Mouse (Mus musculus) heart, postnatal 0 days (tissue): ENCODE measurements around the gene Chrna3. TPM values are rescaled to one million over a fixed set of nuclear protein-coding genes. Genes with fewer than 3 reads are reported as not detected.

Source experiments
- ATAC-seq: fragments of 200-750 bp; cut with Nextera tagmentation; 2 replicates; pipeline ENCODE4 v1.8.0; 2017; ENCODE audit warnings: low read depth, moderate number of reproducible peaks, moderate library complexity; ENCODE audit not compliant: insufficient read depth
- DNase-seq: peaks from one replicate; pipeline ENCODE4 v3.0.0-alpha.2; 2016; ENCODE audit warnings: low spot score
- H3K27ac ChIP-seq: fragments of 300-500 bp; sonication (generic); 2 replicates; pipeline ENCODE4 v1.5.1; 2014; ENCODE audit warnings: low read depth, mild to moderate bottlenecking
- H3K27me3 ChIP-seq: fragments of 300-500 bp; sonication (generic); 2 replicates; pipeline ENCODE4 v1.6.1; 2014; ENCODE audit warnings: low read length, mixed read lengths; ENCODE audit not compliant: control insufficient read depth, insufficient read depth
- H3K36me3 ChIP-seq: fragments of 300-500 bp; sonication (generic); replicated peaks from 2 replicates; pipeline ENCODE4 v1.6.1; 2014; ENCODE audit warnings: low read length, mixed read lengths; ENCODE audit not compliant: control insufficient read depth, insufficient read depth
- H3K4me1 ChIP-seq: fragments of 300-500 bp; sonication (generic); 2 replicates; pipeline ENCODE4 v1.6.1; 2014; ENCODE audit warnings: antibody characterized with exemption; ENCODE audit not compliant: control insufficient read depth, insufficient read depth
- H3K4me2 ChIP-seq: fragments of 300-500 bp; sonication (generic); 2 replicates; pipeline ENCODE4 v1.6.1; 2014; ENCODE audit warnings: low read depth, mild to moderate bottlenecking, low read length, moderate library complexity
- H3K4me3 ChIP-seq: fragments of 300-500 bp; sonication (generic); 2 replicates; pipeline ENCODE4 v1.5.1; 2014; ENCODE audit warnings: low read depth, low read length
- H3K9ac ChIP-seq: fragments of 300-500 bp; sonication (generic); replicated peaks from 2 replicates; pipeline ENCODE4 v1.6.1; 2014; ENCODE audit warnings: low read depth, low read length, mixed read lengths
- H3K9me3 ChIP-seq: fragments of 300-500 bp; sonication (generic); replicated peaks from 2 replicates; pipeline ENCODE4 v1.6.1; 2016; ENCODE audit warnings: low read length; ENCODE audit not compliant: control insufficient read depth
- CTCF ChIP-seq: IDR thresholded peaks from 2 replicates; pipeline ENCODE4 v1.5.1; 2016; ENCODE audit warnings: antibody characterized with exemption, control low read depth, low read depth
- EP300 ChIP-seq: IDR thresholded peaks from 2 replicates; pipeline ENCODE4 v1.6.1; 2016; ENCODE audit warnings: antibody characterized with exemption, low read depth
- WGBS: fragments of 180-500 bp; shearing (Covaris S2); extraction: QIAGEN DNeasy Blood & Tissue Kit; methylation state at CpG from one replicate; pipeline ENCODE4 v1.1.7; 2014; 5-methylcytosine and 5-hydroxymethylcytosine counted together
- polyA plus RNA-seq: library from polyadenylated mRNA; unstranded; fragments of >200 nt; fragmentation: Nextera tagmentation; extraction: Ambion mirVana; gene quantifications from 2 replicates; pipeline ENCODE4 v1.2.1, GENCODE M21; 2015
- total RNA-seq: library from RNA; depleted of rRNA; stranded (reverse); fragments of >200 nt; gene quantifications from 2 replicates; pipeline ENCODE4 v1.2.3, GENCODE M21; 2014; ENCODE audit warnings: low replicate concordance; rRNA removed

The Chrna3 gene
- total and polyA plus RNA-seq, 2 experiments from 2014 or later, result not detected

DNA sequence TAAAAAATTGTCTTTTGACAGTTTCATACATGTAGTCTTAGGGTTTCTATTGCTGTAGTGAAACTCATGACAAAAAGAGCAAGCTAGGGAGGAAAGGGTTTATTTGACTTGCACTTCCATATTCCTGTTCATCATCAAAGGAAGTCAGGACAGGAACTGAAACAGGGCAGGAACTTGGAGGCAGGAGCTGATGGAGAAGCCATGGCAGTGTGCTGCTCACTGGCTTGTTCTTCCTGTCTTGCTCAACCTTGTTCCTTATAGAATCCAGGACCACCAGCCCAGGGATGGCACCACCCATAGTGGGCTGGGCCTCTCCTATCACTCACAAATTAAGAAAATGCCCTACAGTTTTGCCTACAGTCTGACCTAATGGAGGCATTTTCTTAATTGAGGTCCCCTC, 62.7 kb downstream of the Chrna3 start:
- ATAC-seq (no peak), DNase-seq (no peak)
- H3K9me3 ChIP-seq, result no peaks in the 10 kb centered on the region

DNA sequence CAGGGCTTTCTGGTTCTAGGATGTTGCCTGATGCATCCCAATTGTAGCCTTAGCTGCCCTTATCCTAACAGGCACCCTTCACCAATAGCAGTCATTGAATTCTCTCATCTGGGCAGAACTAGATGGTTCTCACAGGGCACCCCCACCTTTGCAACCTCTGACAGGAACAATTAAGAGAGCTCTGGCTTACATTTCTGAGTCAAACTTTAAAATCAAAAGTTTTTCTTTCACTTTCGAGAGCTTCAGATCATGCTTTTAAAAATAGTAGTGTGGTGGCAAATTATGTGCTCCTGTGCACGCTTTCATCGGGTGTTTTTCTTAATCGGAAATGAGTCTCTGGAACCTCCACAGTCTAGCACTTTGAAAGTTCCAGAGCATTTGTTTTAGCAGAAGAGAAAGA, 65.3 kb downstream of the Chrna3 start:
- Histone ChIP-seq H3K36me3 (peaks cover 42% of the 10 kb centered on the region), H3K27ac (no peak overlapping the region), H3K9ac (no peak overlapping the region), H3K9me3 (no peaks in the 10 kb centered on the region), H3K4me1 (no peaks in the 10 kb centered on the region), H3K27me3 (no peaks in the 10 kb centered on the region), H3K4me3 (no peak overlapping the region), H3K4me2 (no peak overlapping the region)
- DNase-seq, result no peak
- ATAC-seq, result no peak
- WGBS, result 90% methylated on average over 4 of the region's 4 CpGs
- TF ChIP-seq CTCF (no peak), EP300 (no peak)

More for the DNA sequence above, 62.7 kb downstream of the Chrna3 start:
- peaks cover 16% of the 10 kb centered on the region for H3K36me3 ChIP-seq
- H3K4me3 ChIP-seq, result no peak overlapping the region
- no peaks in the 10 kb centered on the region for H3K27me3 ChIP-seq
- no peak overlapping the region for H3K9ac ChIP-seq
- H3K4me1 ChIP-seq, result no peaks in the 10 kb centered on the region
- TF ChIP-seq CTCF, result no peak
- no peak for TF ChIP-seq EP300
- H3K27ac ChIP-seq, result no peak overlapping the region
- no peak overlapping the region for H3K4me2 ChIP-seq

Other genes starting within 250 kb of the Chrna3 start
- 17.7 and 21.1 TPM in 2 replicates for gene Ireb2, start 162.8 kb downstream of the Chrna3 start, total RNA-seq
- 12.1 and 14.4 TPM in 2 replicates for gene Ireb2, start 162.8 kb downstream of the Chrna3 start, polyA plus RNA-seq
- gene Hykk, start 109.3 kb downstream of the Chrna3 start, total RNA-seq, result 3.3 and 3.6 TPM in 2 replicates
- 1.4 and 1.5 TPM in 2 replicates for gene Hykk, start 109.3 kb downstream of the Chrna3 start, polyA plus RNA-seq
- gene Psma4, start 75.8 kb downstream of the Chrna3 start, total RNA-seq, result 200 and 381 TPM in 2 replicates
- gene Psma4, start 75.8 kb downstream of the Chrna3 start, polyA plus RNA-seq, result 224 and 230 TPM in 2 replicates
- gene AY074887, start 75.6 kb downstream of the Chrna3 start, total RNA-seq, result not detected in 2 replicates
- 0.32 and 0.37 TPM in 2 replicates for gene AY074887, start 75.6 kb downstream of the Chrna3 start, polyA plus RNA-seq
- gene Chrna5, start 45.7 kb downstream of the Chrna3 start, total RNA-seq, result not detected in 2 replicates
- 0.07 TPM in 1 of 2 replicates, not detected in the other for gene Chrna5, start 45.7 kb downstream of the Chrna3 start, polyA plus RNA-seq
- not detected in 2 replicates for gene Chrnb4, start 22.2 kb upstream of the Chrna3 start, total RNA-seq
- gene Chrnb4, start 22.2 kb upstream of the Chrna3 start, polyA plus RNA-seq, result 0.03 and 0.11 TPM in 2 replicates
- 18.6 and 23.5 TPM in 2 replicates for gene Ube2q2, start 122.3 kb upstream of the Chrna3 start, total RNA-seq
- 21.6 and 22.0 TPM in 2 replicates for gene Ube2q2, start 122.3 kb upstream of the Chrna3 start, polyA plus RNA-seq
- 42.0 and 45.0 TPM in 2 replicates for gene Fbxo22, start 182.4 kb upstream of the Chrna3 start, total RNA-seq
- 46.8 and 48.3 TPM in 2 replicates for gene Fbxo22, start 182.4 kb upstream of the Chrna3 start, polyA plus RNA-seq